Mouse (Mus musculus) heart, adult 2 months (tissue): ENCODE results near the gene Strada.

Source experiments
- CTCF ChIP-seq: fragments of 200-600 bp; IDR thresholded peaks from 2 replicates; pipeline ENCODE4 v1.8.1; 2022; ENCODE audit warnings: antibody characterized with exemption, mild to moderate bottlenecking, moderate library complexity
- EP300 ChIP-seq: fragments of 200-500 bp; IDR thresholded peaks from 2 replicates; pipeline ENCODE4 v1.6.1; 2011; ENCODE audit warnings: low read depth, low read length, control low read depth; ENCODE audit not compliant: insufficient read depth

DNA sequence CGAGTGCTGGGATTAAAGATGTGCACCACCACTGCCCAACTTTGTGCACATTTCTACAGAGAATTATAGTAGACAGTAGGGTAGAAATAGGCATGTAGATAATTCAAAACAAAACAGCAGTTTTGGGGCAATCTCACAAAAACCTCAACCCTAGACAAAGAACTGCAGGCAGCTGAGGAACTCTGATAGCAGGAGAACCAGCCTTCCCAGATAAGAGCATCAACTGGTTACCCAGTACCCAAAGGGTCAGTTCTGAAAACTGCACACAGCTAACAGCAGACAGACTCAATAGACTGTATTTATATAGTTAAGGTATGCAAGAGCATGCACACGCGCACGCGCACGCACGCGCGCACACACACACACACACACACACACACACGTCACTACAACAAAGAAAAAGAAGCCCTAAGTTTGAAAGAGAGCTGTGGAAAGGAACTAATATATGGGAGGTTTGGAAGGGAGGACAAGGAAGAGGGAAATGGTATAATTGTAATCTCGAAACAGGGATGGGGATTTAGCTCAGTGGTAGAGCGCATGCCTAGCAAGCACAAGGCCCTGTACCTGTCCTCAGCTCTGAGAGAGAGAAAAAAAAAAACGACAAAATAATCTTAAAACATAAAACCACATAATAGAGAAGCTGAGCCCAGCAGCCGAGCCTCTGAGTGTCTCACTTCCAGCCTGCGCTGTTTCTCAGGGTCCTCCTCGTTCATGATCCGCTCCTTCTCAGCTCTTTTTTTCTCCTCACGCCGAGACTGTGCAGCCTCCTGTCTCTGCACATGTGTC is 438 bp downstream of the Strada start:
- TF ChIP-seq CTCF (no peak), EP300 (no peak)
